Mouse (Mus musculus) heart, adult 18-20 months (tissue): ENCODE data around the gene Clec2l. TPM values are rescaled to one million over a fixed set of nuclear protein-coding genes. Genes with fewer than 3 reads are reported as not detected.

Experiments used
- DNase-seq, 2 experiments: peaks; one replicate each; pipeline ENCODE4 v3.0.0; 2021 to 2022; ENCODE audit warnings: mixed read lengths in 1 of 2
- long read RNA-seq, 2 experiments: library from polyadenylated mRNA; stranded (forward); transcript quantifications; one replicate each; pipeline ENCODE4 v2.0.0; 2021
- total RNA-seq, 2 experiments: library from RNA; stranded (reverse); gene quantifications; 2 replicates each; pipeline ENCODE4 v1.2.3; 2021

Gene Clec2l
- 1 to 10 TPM; 1.3 to 1.4 TPM for total RNA-seq
- long read RNA-seq, experiment 1, partial matches to known transcripts: 0 of 5 reads
- long read RNA-seq, experiment 1, other reads (novel, unspliced or antisense): 1 of 5 reads
- long read RNA-seq, experiment 2, partial matches to known transcripts: 0 of 2 reads
- long read RNA-seq, experiment 2, other reads (novel, unspliced or antisense): 0 of 2 reads

DNA sequence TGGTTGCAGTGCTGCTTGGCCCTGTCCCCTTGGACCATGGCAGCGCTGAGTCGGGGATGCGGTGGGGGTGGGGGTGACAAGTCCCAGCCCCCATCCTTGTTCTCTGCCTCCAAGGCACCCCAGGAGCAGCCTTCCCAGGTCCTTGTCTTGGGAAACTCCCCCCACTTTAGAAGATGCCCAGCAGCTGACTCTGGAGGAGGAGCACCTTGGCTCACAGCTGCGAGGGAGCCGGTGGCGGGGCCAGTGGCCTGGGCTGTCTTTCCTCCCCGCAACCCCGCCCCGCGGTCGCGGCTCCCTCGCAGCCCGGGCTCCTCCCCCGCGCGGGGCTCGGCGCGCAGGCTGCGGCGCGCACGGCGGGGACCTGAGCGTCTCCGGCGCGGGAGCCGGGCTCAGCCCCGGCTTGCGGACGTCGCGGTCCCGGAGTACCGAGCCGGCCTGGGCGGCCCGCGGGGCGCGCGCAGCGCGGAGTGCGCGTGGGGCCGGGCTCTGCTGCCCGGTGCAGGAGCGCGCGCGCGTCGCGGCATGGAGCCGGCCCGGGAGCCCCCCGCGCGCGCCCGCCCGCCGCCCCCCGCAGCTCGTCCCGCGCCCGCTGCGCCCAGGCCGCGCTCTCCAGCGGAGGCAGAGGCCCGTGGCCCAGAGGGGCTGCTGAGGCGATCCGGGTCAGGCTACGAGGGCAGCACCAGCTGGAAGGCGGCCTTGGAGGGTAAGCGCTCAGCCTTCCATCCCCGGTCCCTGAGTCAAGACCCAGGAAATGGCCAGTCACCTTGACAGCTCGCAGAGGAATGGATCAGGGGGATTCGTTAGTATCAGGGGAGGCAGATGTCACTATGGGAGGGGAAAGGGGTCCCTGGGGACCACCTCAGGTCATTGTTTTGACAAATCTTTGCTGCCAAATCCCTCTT, at the start of gene Clec2l:
Gene Clec2l, plus strand, starts transcription at position 356 of the 902 bp plus-strand sequence.
- no peak for DNase-seq

DNA sequence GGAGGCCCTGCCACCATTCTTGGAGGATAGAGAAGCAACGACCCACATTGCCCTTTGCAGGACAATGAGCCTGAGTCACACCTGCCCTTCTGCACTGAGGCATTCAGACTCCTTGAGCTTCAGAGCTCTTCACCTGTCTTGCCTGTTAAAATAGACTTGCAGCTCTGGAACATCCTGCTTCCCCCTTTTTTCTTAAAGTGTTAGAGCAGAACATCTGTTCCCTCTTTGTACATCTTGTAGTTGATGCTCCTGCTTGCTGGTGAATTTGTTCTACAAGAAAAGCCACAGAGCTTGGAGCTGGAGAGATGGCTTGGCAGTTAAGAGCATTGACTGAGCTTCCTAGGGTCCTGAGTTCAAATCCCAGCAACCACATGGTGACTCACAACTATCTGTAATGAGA, 40.5 kb upstream of the Clec2l start:
- no peak for DNase-seq

DNA sequence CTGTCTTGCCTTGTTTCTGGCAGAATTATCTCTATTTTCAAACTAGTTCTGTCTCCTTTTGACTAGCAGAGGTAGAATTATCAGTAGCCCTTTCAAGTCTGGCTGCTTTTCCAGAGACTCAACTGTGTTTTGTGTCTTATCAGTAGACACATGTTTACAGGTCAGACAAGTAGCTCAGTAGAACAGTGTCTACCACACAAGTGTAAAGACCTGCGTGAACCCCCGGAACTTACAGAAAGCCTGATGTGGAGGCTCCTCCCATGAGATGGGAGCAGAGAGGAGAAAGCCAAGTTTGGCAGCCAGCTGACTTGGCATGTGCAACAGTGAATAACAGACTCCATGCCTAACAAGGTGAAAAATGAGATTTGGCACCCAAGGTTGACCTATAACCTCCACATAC, 39.4 kb upstream of the Clec2l start:
- no peak for DNase-seq

DNA sequence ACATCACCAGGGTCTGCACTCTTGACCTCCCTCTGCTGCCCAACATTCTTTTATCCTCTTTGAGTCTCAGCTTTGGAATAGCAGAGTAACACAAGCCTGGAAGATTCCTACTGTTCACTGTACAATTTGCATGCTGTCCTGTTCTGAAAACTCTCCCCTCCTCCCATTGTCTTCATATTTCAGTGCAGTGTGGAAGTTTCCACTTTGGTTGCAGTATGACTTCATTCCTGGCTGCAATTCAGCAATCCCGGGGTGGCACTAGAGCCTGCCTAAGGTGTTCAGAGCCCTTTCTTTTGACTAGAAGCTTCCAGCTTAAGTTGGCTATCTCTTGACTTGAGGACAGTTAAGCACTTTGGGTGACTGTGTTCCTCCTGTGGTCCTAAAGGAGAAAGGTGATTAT, 38.4 kb upstream of the Clec2l start:
- peak; percentile 42 to 46 for DNase-seq

DNA sequence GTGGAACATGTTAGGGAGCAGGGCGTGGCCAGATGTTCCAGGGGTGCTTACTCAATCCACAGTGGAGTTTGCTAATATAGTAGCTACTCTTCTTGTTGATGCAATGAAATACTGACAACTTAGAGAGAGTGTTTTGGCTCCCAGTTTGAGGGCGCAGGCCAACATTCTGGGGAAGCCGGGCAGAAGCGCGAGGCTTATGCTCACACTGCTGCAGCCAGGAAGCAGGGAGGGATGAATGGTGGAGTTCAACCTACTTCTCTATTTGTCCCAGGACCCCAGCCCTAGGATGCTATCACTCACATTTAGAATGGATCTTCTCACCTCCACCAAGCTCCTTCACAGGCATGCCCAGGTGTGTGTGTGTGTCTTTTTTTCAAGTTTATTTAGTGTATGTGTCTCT, 36.8 kb upstream of the Clec2l start:
- no peak for DNase-seq

DNA sequence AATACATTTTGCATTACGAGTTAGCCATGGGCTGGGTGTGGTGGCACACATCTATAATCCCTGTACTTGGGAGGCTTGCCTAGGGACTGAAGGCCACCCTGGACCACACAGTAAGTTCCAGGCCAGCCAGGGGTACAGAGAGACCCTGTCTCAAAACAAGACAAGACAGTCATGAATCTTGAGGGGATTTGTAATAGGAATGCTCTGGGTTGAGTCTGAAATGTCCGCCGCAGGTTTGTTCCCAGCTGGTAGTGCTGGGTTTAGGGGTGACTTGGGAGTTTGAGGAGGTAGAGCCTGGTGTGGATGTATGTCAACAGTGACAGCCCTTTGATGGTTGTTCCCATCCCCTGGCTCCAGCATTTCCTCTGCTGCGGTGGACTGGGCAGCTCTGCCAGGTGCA, 35.8 kb upstream of the Clec2l start:
- DNase-seq: no peak

DNA sequence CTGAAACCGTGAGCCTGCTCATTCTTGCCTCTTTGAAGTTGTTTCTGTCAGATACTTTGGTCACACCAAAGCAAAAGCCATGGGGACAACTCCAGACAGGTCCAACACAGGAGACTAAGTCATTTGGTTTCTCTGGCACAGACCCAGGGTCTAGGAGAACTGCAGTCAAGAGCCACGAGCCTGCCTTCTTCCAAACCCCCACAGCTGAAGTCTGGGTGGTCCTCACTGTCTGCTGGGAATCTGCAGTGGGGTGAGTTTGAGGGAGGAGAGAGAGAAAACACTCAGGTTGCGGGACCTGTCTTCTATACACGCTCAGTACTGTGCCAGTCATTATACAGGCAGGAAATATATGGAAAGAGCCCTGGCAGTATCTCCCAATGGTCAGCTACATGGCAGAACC, 35.4 kb upstream of the Clec2l start:
- no peak for DNase-seq

DNA sequence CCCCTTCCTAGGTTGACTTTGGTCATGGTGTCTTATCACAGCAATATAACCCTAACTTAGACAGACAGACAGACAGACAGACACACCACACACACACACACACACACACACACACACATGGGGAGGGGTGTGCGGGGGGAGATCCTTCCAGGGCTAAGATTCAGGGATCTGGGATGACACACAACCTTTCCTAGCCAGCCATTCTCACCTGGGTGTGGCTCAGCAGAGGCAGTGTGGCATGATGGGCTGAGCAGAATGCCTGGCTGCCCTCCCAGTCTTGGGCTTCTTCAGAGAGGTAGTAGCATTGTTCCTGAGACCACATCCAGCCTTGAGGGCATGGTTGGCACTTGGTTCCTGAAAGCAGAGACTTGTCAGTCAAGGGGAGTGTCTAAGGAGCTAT, 33.3 kb upstream of the Clec2l start:
- DNase-seq: no peak

DNA sequence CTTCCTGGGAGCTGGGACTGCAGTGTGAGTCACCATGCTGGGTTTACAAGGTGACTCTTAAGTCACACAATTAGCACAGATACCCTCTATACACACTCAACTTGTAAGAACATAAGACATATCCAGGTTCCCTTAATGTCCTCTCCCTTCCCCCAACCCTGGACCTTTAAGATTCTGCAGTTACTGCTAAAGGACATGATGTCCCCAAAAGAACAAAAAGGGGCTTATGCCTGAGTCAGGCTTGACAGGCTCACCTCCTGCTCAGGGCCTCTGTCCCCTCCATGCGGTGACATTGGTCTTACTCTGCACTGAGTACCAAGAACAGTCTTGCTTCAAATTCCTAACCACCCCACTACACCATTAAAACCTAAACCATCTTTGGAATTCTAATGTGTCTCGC, 30.0 kb upstream of the Clec2l start:
- no peak for DNase-seq

DNA sequence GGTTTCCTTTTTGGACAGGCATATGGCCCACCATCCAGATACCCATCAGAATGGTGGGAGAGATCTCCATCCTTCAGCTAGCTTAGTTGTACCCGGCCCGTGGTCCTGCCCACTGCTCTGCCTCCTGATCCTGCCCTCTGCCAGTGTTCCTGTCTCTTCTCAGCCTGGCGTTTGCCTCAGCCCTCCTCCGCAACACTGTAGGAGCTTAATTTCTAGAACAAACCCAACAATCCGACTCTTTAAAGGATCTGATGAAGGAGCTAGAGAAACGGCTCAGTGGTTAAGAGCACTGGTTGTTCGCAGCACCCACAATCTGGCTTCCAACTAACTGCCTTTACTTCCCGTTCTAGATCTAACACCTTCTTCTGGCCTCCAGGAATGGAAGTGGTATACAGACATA, 28.4 kb upstream of the Clec2l start:
- DNase-seq: no peak

DNA sequence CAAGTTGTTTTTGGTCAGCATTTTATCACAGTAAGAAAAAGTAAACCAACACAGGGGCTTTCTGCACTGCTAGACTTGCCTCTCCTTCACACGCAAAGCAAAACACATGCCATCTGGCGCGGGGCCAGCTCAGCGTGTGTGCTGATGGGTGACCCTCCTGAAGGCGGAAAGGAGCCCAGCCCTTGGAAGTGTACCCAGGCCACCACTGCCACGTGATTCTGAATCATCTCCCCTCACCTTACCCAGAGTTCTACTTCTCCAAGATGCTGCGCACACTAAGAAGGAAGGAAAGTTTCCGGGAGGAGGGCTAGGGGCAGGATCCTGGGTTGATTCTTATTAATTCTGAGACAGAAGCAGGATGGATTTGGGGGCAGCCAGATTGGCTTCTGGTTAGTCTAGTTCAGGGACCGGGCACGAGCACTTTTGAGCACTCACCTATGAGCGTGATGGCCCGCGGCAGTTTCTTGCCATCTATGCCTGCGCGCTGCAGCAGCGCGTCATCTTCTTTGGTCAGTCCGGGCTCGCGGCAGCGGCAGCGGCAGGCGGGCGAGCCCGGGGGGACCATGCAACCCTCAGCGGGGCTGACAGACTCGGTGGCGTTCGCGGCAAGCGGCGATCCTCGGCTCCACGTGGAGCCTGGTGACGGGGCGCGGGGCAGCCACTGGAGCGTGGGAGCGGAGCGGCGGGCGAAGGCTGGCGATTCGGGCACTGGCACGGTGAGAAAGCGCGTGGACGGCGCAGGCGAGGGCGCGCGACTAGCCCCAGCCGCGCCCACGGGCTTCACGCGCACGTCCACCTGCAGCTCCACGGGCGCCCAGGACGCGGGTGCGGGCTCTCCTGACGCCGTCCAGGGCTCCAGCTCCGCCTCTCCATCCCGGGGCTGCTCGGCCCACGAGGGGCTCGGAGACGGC, 26.7 kb upstream of the Clec2l start:
- peak; percentile 35 to 71 for DNase-seq

DNA sequence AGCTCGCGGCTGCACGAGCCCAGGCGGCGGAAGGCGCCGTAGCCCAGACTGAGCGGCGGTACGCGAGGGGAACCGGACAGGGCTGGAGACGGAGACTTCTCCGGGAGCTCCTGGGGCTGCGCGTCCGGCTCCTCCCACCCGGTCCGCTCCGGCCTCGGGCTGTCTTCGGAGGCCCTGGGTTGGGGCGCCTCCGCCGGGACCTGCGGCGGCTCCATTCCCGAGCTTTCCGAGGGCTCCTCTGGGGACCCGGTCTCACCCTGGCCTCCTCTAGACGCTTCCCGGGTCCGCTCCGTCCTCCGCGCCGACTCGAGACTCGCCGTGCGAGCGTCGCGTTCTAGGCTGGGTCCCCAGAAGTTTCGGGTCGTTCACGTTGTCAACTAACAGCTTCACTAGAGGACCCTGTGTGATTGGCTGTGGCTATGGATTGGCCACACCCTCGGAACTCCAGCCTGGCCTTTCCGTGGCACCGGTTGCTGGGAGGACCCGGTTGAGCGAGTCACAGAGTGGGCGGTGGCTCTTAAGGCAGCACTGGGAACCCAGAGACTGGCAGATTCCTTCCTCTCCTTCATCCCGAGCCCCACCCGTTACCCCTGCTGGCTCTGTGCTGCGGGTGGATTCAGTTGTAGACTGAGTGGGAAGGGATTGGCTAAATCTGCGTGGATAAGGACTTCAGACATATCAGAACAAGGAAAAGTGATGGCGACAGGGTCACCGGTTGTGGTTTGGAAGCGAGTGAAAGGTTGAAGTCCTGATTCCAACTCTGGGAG, 25.8 kb upstream of the Clec2l start, which contains the start of gene Klrg2:
Gene Klrg2, minus strand, starts transcription at position 391 of the 767 bp plus-strand sequence.
- DNase-seq: peak; percentile 76 to 86

DNA sequence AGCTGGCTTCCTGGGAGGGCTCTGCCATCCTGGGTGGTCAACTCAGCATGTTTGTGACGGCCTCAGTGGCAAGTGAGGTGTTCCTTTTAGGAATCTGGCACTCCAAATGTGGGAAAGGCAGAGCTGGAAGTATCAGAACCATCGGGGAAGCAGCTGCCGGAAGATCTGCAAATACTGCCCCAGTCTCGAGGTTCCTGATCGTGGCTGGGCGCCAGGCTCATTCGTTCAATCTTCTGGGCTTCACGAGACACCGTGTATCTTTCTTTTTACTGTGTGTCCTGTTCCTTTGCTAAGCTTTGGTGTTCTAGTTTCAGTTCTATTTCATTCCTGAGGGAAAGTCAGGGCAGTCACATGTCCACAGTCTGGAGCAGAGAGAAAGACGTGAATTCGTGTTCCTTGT, 22.5 kb upstream of the Clec2l start:
- no peak for DNase-seq

DNA sequence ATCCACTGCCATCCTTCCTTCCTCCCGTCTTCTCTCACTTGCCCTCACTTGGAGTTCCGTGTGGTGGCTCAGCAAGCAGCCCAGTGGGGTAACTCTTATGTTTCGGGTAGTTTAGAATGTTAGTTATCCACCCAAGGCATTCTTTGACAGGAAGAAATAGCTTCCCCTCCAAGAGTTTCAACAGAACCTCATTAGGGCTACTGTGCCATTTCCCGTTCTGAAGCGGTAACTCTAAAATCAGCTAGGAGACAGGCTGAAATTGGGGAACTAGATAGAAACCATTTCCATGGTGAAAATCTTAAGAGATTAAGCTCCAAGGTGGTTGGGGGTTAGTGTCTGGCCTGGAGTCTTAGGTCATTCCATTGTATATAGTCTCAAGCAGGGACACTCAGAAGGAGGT, 21.6 kb upstream of the Clec2l start:
- DNase-seq: no peak

DNA sequence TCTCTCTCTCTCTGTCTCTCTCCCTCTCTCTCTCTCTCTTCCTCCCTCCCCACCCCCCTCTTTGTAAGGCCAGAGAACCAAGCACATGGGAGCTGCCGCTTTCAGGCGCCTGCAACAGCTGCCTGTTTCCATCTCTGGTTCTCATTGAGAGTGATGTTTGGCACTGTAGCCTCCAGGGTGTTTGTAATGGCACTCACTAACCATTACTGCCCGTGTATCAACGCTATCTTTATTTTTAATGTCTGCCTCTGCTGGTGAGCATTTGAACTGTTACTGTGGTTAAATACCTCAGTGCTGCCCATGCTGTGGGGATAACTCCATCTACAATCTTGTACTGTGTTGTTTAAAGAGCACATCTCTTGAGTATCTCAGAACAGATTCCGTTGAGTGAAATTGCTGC, 21.2 kb upstream of the Clec2l start:
- DNase-seq: no peak

DNA sequence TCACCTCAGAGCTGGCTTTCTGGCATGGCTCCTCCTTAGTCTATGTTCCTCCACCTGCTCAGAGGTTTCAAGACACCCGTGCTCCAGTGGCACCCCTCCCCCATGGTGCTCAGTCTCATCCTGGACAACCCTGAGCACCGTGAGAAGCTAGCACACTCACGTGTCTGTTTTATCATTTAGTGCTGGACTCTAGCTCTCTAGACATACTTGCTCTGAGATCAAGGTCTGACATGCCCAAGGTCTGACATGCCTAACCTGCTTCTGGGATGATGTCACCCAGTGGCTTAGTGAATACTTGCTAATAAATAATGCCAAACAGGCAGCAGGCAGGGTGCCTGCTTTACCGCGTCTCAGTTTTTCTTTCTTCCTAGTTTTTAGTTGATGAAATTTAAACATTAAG, 20.3 kb upstream of the Clec2l start:
- DNase-seq: no peak

DNA sequence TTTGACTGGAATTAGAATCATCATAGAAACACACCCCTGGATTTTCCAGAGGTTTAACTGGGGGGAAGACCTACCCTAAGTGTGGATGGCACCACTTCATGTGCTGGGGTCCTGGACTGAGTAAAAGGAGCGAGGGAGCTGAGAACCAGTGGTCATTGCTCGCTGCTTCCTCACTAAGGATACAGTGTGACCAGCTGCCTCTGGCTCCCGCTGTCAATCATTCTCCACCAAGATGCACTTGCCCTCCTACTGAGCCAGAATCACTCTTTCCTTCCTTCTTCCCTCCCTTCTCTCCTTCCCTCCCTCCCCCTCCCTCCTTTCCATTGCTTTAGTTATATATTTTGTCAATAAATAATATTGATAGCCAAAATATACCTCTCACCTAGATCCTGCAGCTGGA, 19.8 kb upstream of the Clec2l start:
- DNase-seq: no peak

DNA sequence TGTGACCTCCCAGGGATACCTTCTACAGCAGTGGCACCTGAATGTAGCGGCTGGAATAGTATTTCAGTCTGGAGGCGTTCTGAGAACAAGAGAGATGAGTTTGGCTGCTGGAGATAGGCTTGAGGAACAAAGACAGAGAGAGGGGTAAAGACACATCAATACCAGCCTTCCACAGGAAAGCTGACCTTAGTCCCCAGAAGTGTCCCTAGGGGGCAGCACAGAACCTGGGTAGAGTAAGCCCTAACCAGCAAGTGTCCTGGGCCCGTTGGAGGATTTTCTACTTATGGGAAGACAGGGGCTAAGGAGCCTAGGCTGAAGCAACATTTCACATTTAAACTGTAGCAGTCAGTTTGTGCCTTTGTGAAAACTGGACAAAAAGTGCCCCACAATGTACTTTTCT, 13.3 kb upstream of the Clec2l start:
- no peak for DNase-seq

DNA sequence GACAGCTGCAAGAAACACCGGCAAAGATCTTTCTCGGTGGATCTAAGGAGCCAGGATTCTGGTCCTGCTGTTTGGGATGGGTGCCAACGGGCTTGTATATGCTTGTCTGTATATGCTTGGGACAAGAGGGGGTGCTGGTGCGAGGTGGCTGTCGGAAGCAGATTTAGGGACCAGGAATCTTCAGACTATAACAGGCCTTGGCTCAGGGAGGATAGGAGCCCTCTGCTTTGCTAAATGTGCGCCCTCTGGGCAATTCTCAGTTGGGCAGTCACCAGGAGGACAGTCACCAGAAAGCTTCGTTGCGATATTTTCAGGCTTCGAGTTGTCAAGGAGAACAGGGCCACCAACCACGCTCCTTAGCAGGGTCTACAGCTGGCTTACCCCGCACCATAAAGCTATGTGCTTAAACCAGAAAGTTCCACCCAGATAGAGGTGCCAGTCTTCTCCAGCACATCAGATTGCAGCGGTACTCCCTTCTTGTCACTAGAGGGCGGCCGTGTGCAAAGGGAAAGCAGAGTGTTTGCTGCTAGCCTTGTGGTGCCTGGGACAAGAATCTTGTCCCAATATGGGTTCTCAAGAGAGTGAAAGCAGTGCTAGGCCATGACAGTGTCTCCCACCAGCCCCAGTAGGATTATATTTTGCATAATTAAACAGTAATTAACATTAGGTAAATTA, 12.5 kb upstream of the Clec2l start:
- peak; percentile 60 to 82 for DNase-seq

DNA sequence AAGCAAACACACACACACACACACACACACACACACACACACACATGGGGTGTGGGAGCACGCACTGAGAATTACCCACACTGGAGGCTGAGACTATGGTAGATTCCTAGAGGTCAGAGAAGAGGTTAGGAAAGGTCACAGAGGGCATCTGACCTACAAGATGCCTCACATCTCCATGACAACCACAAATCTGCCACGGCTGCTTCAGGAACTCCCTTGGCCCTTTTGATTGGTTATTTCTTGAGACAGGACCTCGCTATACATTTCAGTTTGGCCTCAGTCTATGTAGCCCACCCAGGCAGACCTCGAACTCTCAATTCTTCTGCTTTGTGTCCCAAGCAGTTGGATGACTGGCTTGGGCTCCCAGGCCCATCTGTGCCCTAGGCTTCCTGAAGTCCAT, 1.2 kb upstream of the Clec2l start:
- no peak for DNase-seq

DNA sequence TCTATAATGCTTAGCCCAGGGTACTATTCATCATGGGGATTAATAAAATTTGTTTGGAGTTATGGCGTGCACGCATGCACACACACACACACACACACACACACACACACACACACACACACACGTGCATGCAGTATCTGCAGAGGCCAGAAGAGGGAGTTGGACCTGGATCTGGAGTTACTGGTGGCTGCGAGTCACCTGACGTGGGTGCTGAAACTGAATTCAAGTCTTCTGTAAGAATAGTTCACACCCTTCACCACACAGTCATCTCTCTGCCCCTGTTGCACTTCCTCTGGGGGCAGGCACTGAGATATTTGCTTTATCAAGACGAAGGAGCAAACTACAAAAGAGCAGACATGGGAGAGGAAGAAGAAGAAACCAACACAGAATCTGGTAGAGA, 6.7 kb downstream of the Clec2l start:
- DNase-seq: no peak
